Mouse (Mus musculus) forebrain, embryonic 16.5 days (tissue): Measurements from ENCODE around the gene Arsb. TPM values are rescaled to one million over a fixed set of nuclear protein-coding genes. Genes with fewer than 3 reads are reported as not detected.
"Not testable (repeated sequence)": the region's sequence is repeated elsewhere in the genome, so short reads cannot be mapped to it uniquely, and the experiment has no call there.

Source experiments
- ATAC-seq: fragments of 200-750 bp; cut with Nextera tagmentation; 2 replicates; pipeline ENCODE4 v1.8.0; 2017; ENCODE audit warnings: mild to moderate bottlenecking, moderate library complexity
- H3K27ac ChIP-seq: fragments of 300-500 bp; sonication (generic); 2 replicates; pipeline ENCODE4 v1.5.1; 2014; ENCODE audit warnings: low read length, control low read depth
- H3K27me3 ChIP-seq: fragments of 300-500 bp; sonication (generic); replicated peaks from 2 replicates; pipeline ENCODE4 v1.6.1; 2014; ENCODE audit warnings: low read length; ENCODE audit not compliant: control insufficient read depth, insufficient read depth
- H3K36me3 ChIP-seq: fragments of 300-500 bp; sonication (generic); 2 replicates; pipeline ENCODE4 v1.6.1; 2014; ENCODE audit not compliant: control insufficient read depth, insufficient read depth
- H3K4me1 ChIP-seq: fragments of 300-500 bp; sonication (generic); replicated peaks from 2 replicates; pipeline ENCODE4 v1.6.1; 2014; ENCODE audit warnings: low read length; ENCODE audit not compliant: control insufficient read depth, insufficient read depth
- H3K4me2 ChIP-seq: fragments of 300-500 bp; sonication (generic); 2 replicates; pipeline ENCODE4 v1.6.1; 2014; ENCODE audit warnings: mild to moderate bottlenecking, low read length, control low read depth
- H3K4me3 ChIP-seq: fragments of 300-500 bp; sonication (generic); replicated peaks from 2 replicates; pipeline ENCODE4 v1.5.1; 2014; ENCODE audit warnings: mild to moderate bottlenecking, low read length, control low read depth
- H3K9ac ChIP-seq: fragments of 300-500 bp; sonication (generic); replicated peaks from 2 replicates; pipeline ENCODE4 v1.6.1; 2014; ENCODE audit warnings: low read depth, low read length, control low read depth
- H3K9me3 ChIP-seq: fragments of 300-500 bp; sonication (generic); 2 replicates; pipeline ENCODE4 v1.6.1; 2016; ENCODE audit warnings: low read length; ENCODE audit not compliant: control insufficient read depth
- WGBS: fragments of 180-500 bp; shearing (Covaris S2); extraction: QIAGEN DNeasy Blood & Tissue Kit; methylation state at CpG from one replicate; pipeline ENCODE4 v1.1.7; 2014; 5-methylcytosine and 5-hydroxymethylcytosine counted together
- polyA plus RNA-seq: library from polyadenylated mRNA; unstranded; fragments of >200 nt; fragmentation: Nextera tagmentation; extraction: Ambion mirVana; gene quantifications from 2 replicates; pipeline ENCODE4 v1.2.1, GENCODE M21; 2015

Gene Arsb
- polyA plus RNA-seq, 1 experiment from 2014 or later, result 9.7 TPM

- no peak overlapping the region for H3K9ac ChIP-seq
- H3K9me3 ChIP-seq, result 0 out of 2 replicates have a peak, but pooled peaks cover 3% of the 10 kb centered on the region
- H3K4me3 ChIP-seq, result no peak overlapping the region
- ATAC-seq, result no peak
- H3K27me3 ChIP-seq, result no peaks in the 10 kb centered on the region
- H3K4me1 ChIP-seq, result peaks cover 5% of the 10 kb centered on the region
- WGBS, result 86% methylated on average over 5 of the region's 5 CpGs
- H3K4me2 ChIP-seq, result no peak overlapping the region
- H3K36me3 ChIP-seq, result no peaks in the 10 kb centered on the region
- no peak overlapping the region for H3K27ac ChIP-seq
These were observed 11.4 kb downstream of the Arsb start for GRCm38 (mm10) chr13:93782823-93783222.

DNA sequence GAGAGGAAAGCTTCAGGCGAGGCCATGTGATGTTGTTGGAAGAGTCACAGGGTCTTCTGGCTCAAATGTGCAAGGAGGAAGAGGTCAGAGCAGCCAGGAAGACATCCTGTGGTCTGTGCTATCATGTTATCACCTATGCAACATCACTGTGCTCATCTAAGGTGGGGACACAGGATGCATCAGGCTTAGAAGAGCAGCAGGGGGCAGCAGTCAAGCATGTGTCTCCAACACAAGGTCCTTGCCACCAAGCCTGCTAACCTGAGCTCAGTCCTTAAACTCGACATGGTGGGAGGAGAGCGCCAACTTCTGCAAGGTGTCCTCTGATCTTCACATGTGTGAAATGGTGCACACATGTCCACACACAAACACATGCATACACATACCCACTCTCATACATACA lies 13.9 kb downstream of the Arsb start:
- no peaks in the 10 kb centered on the region for H3K27me3 ChIP-seq
- no peaks in the 10 kb centered on the region for H3K36me3 ChIP-seq
- no peak overlapping the region for H3K9ac ChIP-seq
- 0 out of 2 replicates have a peak, but pooled peaks cover 3% of the 10 kb centered on the region for H3K9me3 ChIP-seq
- ATAC-seq, result no peak
- H3K4me1 ChIP-seq, result peaks cover 9% of the 10 kb centered on the region
- no peak overlapping the region for H3K4me2 ChIP-seq
- H3K4me3 ChIP-seq, result no peak overlapping the region
- H3K27ac ChIP-seq, result no peak overlapping the region
- 75% methylated on average over 3 of the region's 3 CpGs for WGBS

GRCm38 (mm10) chr13:93786051-93786450 lies 14.6 kb downstream of the Arsb start:
- Histone ChIP-seq H3K9ac (no peak overlapping the region), H3K27me3 (no peaks in the 10 kb centered on the region), H3K4me1 (peaks cover 9% of the 10 kb centered on the region), H3K4me3 (no peak overlapping the region), H3K36me3 (no peaks in the 10 kb centered on the region), H3K27ac (no peak overlapping the region), H3K4me2 (no peak overlapping the region), H3K9me3 (0 out of 2 replicates have a peak, but pooled peaks cover 3% of the 10 kb centered on the region)
- WGBS, result 73% methylated on average over 2 of the region's 2 CpGs
- ATAC-seq, result no peak

- Histone ChIP-seq H3K9ac (no peak overlapping the region), H3K36me3 (no peaks in the 10 kb centered on the region), H3K4me2 (no peak overlapping the region), H3K9me3 (no peaks in the 10 kb centered on the region), H3K27me3 (no peaks in the 10 kb centered on the region), H3K4me3 (no peak overlapping the region), H3K4me1 (peaks cover 9% of the 10 kb centered on the region), H3K27ac (no peak overlapping the region)
- peak; percentile 73 for ATAC-seq
- WGBS, result 41% methylated on average over 8 of the region's 8 CpGs
These were observed 16.2 kb downstream of the Arsb start for GRCm38 (mm10) chr13:93787647-93788046.

DNA sequence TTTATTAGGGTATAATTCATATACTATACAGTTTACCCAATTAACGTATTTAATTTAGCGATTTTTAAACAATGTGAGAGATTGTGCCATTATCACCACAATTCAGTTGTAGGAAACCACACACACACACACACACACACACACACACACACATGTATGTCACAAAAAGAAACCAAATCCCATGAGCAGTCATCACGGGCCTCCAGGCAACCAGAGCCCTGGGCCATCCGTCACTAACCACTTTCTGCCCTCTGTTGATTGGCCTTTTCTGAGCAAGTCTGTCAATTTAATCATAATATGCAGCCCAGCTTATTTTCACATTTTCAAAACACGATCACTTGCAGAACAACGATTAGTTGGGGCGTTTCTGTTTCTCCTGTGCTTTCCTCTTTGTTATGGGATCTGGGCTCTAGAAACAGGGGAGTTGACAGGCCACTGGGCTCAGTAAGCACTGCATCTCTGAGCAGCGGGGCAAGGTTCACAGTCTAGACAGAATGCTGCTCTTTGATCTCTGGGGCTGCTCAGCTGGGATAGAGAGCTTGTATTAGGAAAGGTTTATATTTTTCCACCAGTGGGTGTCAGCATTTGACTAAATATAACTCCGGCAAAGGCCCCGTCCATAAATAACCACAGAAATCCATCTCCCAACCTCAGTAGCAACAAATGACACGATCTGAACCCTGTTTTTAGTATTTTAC lies 21.7 kb downstream of the Arsb start:
- Histone ChIP-seq H3K4me2 (no peak overlapping the region), H3K36me3 (no peaks in the 10 kb centered on the region), H3K27me3 (no peaks in the 10 kb centered on the region), H3K4me1 (peaks cover 3% of the 10 kb centered on the region; the same call in 1 of the 2 replicates), H3K9ac (no peak overlapping the region; the same call in 1 of the 2 replicates), H3K27ac (no peak overlapping the region), H3K9me3 (no peaks in the 10 kb centered on the region), H3K4me3 (no peak overlapping the region)
- peak; percentile 86 for ATAC-seq
- 47% methylated on average over 11 of the region's 11 CpGs for WGBS

GRCm38 (mm10) chr13:93793643-93794182 lies 22.3 kb downstream of the Arsb start:
- Histone ChIP-seq H3K4me1 (no peaks in the 10 kb centered on the region), H3K9me3 (no peaks in the 10 kb centered on the region), H3K27me3 (no peaks in the 10 kb centered on the region), H3K27ac (no peak overlapping the region), H3K4me3 (no peak overlapping the region), H3K9ac (no peak overlapping the region), H3K4me2 (no peak overlapping the region), H3K36me3 (no peaks in the 10 kb centered on the region)
- ATAC-seq, result peak; percentile 51; the same call in 1 of the 2 replicates
- 55% methylated on average over 10 of the region's 10 CpGs for WGBS

GRCm38 (mm10) chr13:93797011-93797600 lies 25.7 kb downstream of the Arsb start:
- Histone ChIP-seq H3K36me3 (no peaks in the 10 kb centered on the region), H3K27ac (no peak overlapping the region), H3K9me3 (no peaks in the 10 kb centered on the region), H3K4me2 (no peak overlapping the region), H3K27me3 (no peaks in the 10 kb centered on the region), H3K4me1 (no peaks in the 10 kb centered on the region), H3K9ac (no peak overlapping the region), H3K4me3 (no peak overlapping the region)
- ATAC-seq, result no peak
- 82% methylated on average over 5 of the region's 5 CpGs for WGBS

GRCm38 (mm10) chr13:93810311-93810710 lies 38.9 kb downstream of the Arsb start:
- not testable (repeated sequence) for H3K9me3 ChIP-seq, H3K36me3 ChIP-seq, H3K4me3 ChIP-seq, H3K27me3 ChIP-seq, ATAC-seq, H3K4me1 ChIP-seq, H3K4me2 ChIP-seq, H3K9ac ChIP-seq, H3K27ac ChIP-seq
- 87% methylated on average over 2 of the region's 2 CpGs for WGBS

GRCm38 (mm10) chr13:93814081-93814480 lies 42.7 kb downstream of the Arsb start:
- no peak overlapping the region for H3K4me2 ChIP-seq
- H3K36me3 ChIP-seq, result no peaks in the 10 kb centered on the region
- H3K27ac ChIP-seq, result no peak overlapping the region
- no peak overlapping the region for H3K4me3 ChIP-seq
- no peak overlapping the region for H3K9ac ChIP-seq
- H3K27me3 ChIP-seq, result no peaks in the 10 kb centered on the region
- H3K4me1 ChIP-seq, result no peaks in the 10 kb centered on the region
- no peaks in the 10 kb centered on the region for H3K9me3 ChIP-seq
- whole genome bisulfite sequencing, result 95% methylated on average over 6 of the region's 6 CpGs
- no peak for ATAC-seq
